Mouse (Mus musculus) CD4-positive naive resting alpha-beta T cell, adult 76 days (primary cell): ENCODE data around the gene Dennd2a. TPM values are rescaled to one million over a fixed set of nuclear protein-coding genes. Genes with fewer than 3 reads are reported as not detected.

ENCODE experiments used
- total RNA-seq: library from RNA; stranded (reverse); gene quantifications from one replicate; pipeline ENCODE4 v1.2.4, GENCODE M21; 2023

Dennd2a gene
- not detected for total RNA-seq

DNA sequence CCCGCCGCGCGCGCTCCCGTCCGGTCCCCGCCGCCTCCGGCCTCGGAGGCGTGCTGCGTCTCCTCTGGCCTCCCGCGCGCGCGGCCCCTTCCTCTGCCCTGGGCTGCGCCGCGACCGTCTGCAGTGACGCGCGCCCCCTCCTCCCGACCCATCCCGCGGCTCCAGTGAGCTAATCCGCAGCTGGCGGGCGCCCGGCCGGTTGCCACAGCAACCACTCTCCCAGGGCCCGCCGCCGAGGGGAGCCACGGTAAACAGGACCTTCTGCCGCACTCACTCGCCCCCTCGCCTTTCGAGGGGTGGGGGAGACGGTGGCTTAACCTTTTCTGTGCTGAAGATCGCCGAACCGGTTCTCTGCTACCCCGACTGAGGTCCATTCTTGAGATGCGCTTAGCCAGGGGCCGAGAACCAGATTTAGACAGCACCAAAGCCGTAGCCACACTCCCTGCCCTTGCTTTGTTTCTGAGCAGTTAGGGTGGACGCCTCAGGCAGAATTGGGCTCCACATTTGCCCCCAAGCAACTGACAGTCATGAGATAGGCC, at the start of gene Dennd2a:
TSS of gene Dennd2a (minus strand) at position 145 of the 539 bp plus-strand sequence.

DNA sequence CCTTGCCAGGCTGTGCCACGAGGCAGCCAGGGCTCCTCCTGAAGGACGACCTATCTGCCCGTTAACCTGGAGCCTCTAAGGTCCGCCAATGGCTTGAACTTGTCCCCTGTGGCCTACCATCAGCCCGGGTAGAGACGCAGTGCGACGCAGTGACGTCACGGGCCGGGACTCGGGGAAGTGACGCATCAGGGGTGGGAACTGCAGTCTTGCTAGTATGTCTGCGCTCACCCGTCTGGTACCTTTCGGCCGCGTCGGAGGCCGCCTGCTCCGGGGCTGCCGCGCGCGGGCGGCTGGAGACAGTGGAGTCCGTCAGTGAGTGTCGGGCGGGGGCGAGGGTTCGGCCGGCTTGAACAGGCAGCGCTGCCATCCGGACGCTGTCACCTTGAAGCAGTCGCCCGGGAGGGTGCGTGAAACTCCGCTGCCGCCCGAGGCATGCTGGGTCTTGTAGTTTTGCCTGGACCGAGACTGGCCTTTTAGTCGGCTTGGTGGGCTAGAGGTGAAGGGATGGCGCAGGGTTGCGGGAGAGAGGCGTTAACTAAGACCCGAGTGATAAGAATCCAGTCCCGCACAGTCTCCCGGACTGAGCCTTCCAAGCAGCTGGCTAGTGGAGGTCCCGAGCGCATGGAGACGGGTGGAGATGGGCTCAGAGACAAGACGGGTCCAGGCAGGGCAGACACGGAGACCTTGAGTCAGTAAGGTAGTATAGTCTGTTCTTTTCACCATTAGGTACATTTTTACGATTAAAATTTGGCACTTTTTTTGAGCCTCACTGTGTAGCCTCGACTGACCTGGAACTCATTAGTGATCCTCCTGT, 34.9 kb upstream of the Dennd2a start, which contains the start of gene Ndufb2:
TSS of gene Ndufb2 (plus strand) at position 174 of the 814 bp plus-strand sequence.

GRCm38 (mm10) chr6:39585517-39585916, 27.9 kb upstream of the Dennd2a start, which contains the start of gene Gm42420:
Gm42420 (plus strand) TSS chr6:39585753.

GRCm38 (mm10) chr6:39573791-39574554, 16.3 kb upstream of the Dennd2a start, which contains the start of gene Adck2:
Adck2 (plus strand) TSS chr6:39573873.

GRCm38 (mm10) chr6:39419851-39420721, 137.6 kb downstream of the Dennd2a start, which contains the start of gene Mkrn1:
Mkrn1 (minus strand) TSS chr6:39420462.

Other genes with a start within 250 kb of the Dennd2a start
- 80.9 TPM for gene Slc37a3, start 180.2 kb downstream of the Dennd2a start, total RNA-seq
- gene Rab19, start 176.7 kb downstream of the Dennd2a start, total RNA-seq = 6.3 TPM
- 128 TPM for gene Mkrn1, start 137.4 kb downstream of the Dennd2a start, total RNA-seq
- 28.3 TPM for gene Adck2, start 16.0 kb upstream of the Dennd2a start, total RNA-seq
- not detected for gene Gm42420, start 27.9 kb upstream of the Dennd2a start, total RNA-seq
- 39.6 TPM for gene Ndufb2, start 34.7 kb upstream of the Dennd2a start, total RNA-seq
- 34.1 TPM for gene Braf, start 167.6 kb upstream of the Dennd2a start, total RNA-seq